Mouse (Mus musculus) heart, embryonic 16.5 days (tissue): ENCODE measurements around the gene Myo5c. TPM values are rescaled to one million over a fixed set of nuclear protein-coding genes. Genes with fewer than 3 reads are reported as not detected.

ENCODE experiments used
- ATAC-seq: fragments of 200-750 bp; cut with Nextera tagmentation; replicated peaks from 2 replicates; pipeline ENCODE4 v1.8.0; 2017; ENCODE audit warnings: moderate number of reproducible peaks; ENCODE audit not compliant: insufficient read depth, low FRiP score; ENCODE audit errors: extremely low read depth
- H3K27ac ChIP-seq: fragments of 300-500 bp; sonication (generic); 2 replicates; pipeline ENCODE4 v1.5.1; 2014; ENCODE audit warnings: mild to moderate bottlenecking, low read length, control low read depth, moderate library complexity
- H3K27me3 ChIP-seq: fragments of 300-500 bp; sonication (generic); 2 replicates; pipeline ENCODE4 v1.6.1; 2014; ENCODE audit warnings: low read length, mixed read lengths; ENCODE audit not compliant: control insufficient read depth, insufficient read depth
- H3K36me3 ChIP-seq: fragments of 300-500 bp; sonication (generic); 2 replicates; pipeline ENCODE4 v1.6.1; 2014; ENCODE audit not compliant: control insufficient read depth, insufficient read depth
- H3K4me1 ChIP-seq: fragments of 300-500 bp; sonication (generic); 2 replicates; pipeline ENCODE4 v1.6.1; 2014; ENCODE audit warnings: low read length, mixed read lengths; ENCODE audit not compliant: control insufficient read depth, insufficient read depth
- H3K4me2 ChIP-seq: fragments of 300-500 bp; sonication (generic); 2 replicates; pipeline ENCODE4 v1.6.1; 2014; ENCODE audit warnings: low read depth, mild to moderate bottlenecking, control low read depth, low read length
- H3K4me3 ChIP-seq: fragments of 300-500 bp; sonication (generic); 2 replicates; pipeline ENCODE4 v1.5.1; 2014; ENCODE audit warnings: mild to moderate bottlenecking, control low read depth, low read length
- H3K9ac ChIP-seq: fragments of 300-500 bp; sonication (generic); 2 replicates; pipeline ENCODE4 v1.6.1; 2014; ENCODE audit warnings: low read length, control low read depth
- H3K9me3 ChIP-seq: fragments of 300-500 bp; sonication (generic); replicated peaks from 2 replicates; pipeline ENCODE4 v1.6.1; 2016; ENCODE audit warnings: low read length; ENCODE audit not compliant: control insufficient read depth
- WGBS: fragments of 180-500 bp; shearing (Covaris S2); extraction: QIAGEN DNeasy Blood & Tissue Kit; methylation state at CpG from one replicate; pipeline ENCODE4 v1.1.7; 2014; 5-methylcytosine and 5-hydroxymethylcytosine counted together
- polyA plus RNA-seq: library from polyadenylated mRNA; unstranded; fragments of >200 nt; fragmentation: Nextera tagmentation; extraction: Ambion mirVana; gene quantifications from 2 replicates; pipeline ENCODE4 v1.2.1, GENCODE M21; 2015

Myo5c gene
- polyA plus RNA-seq, 1 experiment from 2014 or later: 2.5 TPM

DNA sequence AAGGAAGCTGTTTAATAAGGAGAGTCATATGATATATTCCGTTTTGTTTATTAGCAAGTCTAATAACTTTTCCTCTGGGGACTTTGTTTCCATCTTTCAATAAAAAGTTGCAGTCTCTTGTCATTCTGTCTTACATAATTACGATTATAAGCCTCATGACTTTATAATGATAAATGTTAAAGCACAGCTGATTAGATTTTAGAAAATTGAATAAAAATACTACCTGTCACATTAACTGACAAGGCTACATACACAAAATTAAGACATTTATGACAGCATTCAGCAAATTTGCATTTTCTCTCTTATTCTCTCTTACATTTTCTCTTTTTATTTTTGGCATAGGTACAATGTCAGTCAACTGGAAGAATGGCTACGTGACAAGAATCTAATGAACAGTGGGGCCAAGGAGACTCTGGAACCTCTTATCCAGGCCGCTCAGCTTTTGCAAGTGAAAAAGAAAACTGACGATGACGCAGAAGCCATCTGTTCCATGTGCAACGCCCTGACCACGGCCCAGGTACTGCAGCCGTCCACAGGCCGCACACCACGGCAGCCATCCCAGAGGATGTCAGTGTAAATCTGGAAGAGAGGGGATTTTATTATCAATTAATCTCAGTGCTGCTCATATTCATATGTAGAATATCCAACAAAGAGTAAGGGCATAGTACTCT lies 16.9 kb upstream of the Myo5c start:
- peaks cover 22% of the 10 kb centered on the region for H3K36me3 ChIP-seq
- ATAC-seq: no peak

DNA sequence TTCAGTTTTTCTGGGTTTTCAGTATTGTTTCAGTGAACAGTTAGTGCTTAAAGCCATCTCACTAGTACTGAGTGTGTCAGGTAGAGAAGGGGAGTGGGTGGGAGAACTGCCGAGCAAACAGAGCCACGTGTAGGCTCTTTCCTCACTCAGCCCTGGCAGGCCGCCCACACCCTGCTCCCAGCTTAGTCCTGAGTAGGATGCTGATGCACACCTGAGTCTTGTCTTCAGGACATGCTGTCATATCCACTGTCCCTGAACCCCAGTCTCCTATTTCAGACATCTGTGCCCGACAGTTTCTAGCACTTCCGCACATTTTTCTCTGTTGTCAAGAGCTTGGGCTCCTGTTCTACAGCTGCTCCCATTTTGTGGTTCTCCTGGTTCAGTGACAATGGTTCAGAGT lies 11.9 kb upstream of the Myo5c start:
- H3K36me3 ChIP-seq: peaks cover 11% of the 10 kb centered on the region
- no peak overlapping the region for H3K9ac ChIP-seq
- H3K4me2 ChIP-seq: no peak overlapping the region
- ATAC-seq: no peak
- H3K9me3 ChIP-seq: no peaks in the 10 kb centered on the region
- WGBS: 62% methylated on average over 5 of the region's 5 CpGs
- H3K4me3 ChIP-seq: no peak overlapping the region
- no peaks in the 10 kb centered on the region for H3K4me1 ChIP-seq
- no peak overlapping the region for H3K27ac ChIP-seq
- no peaks in the 10 kb centered on the region for H3K27me3 ChIP-seq

More for the DNA sequence above, 16.9 kb upstream of the Myo5c start:
- H3K4me2 ChIP-seq: no peak overlapping the region
- no peaks in the 10 kb centered on the region for H3K4me1 ChIP-seq
- no peaks in the 10 kb centered on the region for H3K9me3 ChIP-seq
- H3K27ac ChIP-seq: no peak overlapping the region
- H3K9ac ChIP-seq: no peak overlapping the region
- no peak overlapping the region for H3K4me3 ChIP-seq
- H3K27me3 ChIP-seq: no peaks in the 10 kb centered on the region
- 92% methylated on average over 11 of the region's 11 CpGs for WGBS

GRCm38 (mm10) chr9:75221420-75222287 lies 10.2 kb upstream of the Myo5c start:
- no peak overlapping the region for H3K4me2 ChIP-seq
- H3K9me3 ChIP-seq: no peaks in the 10 kb centered on the region
- no peak overlapping the region for H3K4me3 ChIP-seq
- no peak overlapping the region for H3K9ac ChIP-seq
- H3K27me3 ChIP-seq: no peaks in the 10 kb centered on the region
- no peaks in the 10 kb centered on the region for H3K4me1 ChIP-seq
- whole genome bisulfite sequencing: 42% methylated on average over 10 of the region's 10 CpGs
- H3K36me3 ChIP-seq: peaks cover 3% of the 10 kb centered on the region; the same call in 1 of the 2 replicates
- ATAC-seq: peak; percentile 86
- peak overlapping the region; percentile 9; the same call in 1 of the 2 replicates for H3K27ac ChIP-seq

DNA sequence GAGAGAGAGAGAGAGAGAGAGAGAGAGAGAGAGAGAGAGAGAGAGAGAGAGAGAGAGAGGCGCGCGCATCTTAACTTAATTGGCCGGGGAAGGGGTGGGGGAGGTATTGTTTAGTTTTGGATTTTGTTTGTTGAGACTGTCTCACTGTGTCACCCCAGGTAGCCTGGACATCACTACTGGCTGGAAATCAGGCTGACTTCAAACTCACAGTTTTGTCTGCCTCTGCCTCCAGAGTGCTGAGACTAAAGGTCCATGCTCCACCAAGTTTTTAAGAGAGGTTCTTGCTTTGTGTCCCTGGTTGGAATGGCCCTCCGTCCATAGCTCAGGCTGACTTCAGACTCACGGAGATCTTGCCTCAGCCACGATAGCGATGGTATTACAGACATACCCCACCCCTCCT lies 1.0 kb downstream of the Myo5c start:
- H3K27ac ChIP-seq: no peak overlapping the region
- peaks cover 3% of the 10 kb centered on the region; the same call in 1 of the 2 replicates for H3K27me3 ChIP-seq
- H3K36me3 ChIP-seq: no peaks in the 10 kb centered on the region
- H3K4me1 ChIP-seq: peaks cover 9% of the 10 kb centered on the region
- H3K4me3 ChIP-seq: no peak overlapping the region
- 59% methylated on average over 8 of the region's 8 CpGs for WGBS
- H3K4me2 ChIP-seq: no peak overlapping the region
- no peaks in the 10 kb centered on the region for H3K9me3 ChIP-seq
- no peak overlapping the region for H3K9ac ChIP-seq
- no peak for ATAC-seq

- WGBS: 49% methylated on average over 7 of the region's 7 CpGs
- H3K9me3 ChIP-seq: no peaks in the 10 kb centered on the region
- no peak overlapping the region; the same call in 1 of the 2 replicates for H3K27ac ChIP-seq
- ATAC-seq: no peak
- no peak overlapping the region for H3K4me3 ChIP-seq
- H3K36me3 ChIP-seq: no peaks in the 10 kb centered on the region
- no peak overlapping the region for H3K4me2 ChIP-seq
- peaks cover 9% of the 10 kb centered on the region for H3K4me1 ChIP-seq
- H3K9ac ChIP-seq: no peak overlapping the region
- peaks cover 3% of the 10 kb centered on the region; the same call in 1 of the 2 replicates for H3K27me3 ChIP-seq
Measured at GRCm38 (mm10) chr9:75234271-75234741, 2.5 kb downstream of the Myo5c start.

DNA sequence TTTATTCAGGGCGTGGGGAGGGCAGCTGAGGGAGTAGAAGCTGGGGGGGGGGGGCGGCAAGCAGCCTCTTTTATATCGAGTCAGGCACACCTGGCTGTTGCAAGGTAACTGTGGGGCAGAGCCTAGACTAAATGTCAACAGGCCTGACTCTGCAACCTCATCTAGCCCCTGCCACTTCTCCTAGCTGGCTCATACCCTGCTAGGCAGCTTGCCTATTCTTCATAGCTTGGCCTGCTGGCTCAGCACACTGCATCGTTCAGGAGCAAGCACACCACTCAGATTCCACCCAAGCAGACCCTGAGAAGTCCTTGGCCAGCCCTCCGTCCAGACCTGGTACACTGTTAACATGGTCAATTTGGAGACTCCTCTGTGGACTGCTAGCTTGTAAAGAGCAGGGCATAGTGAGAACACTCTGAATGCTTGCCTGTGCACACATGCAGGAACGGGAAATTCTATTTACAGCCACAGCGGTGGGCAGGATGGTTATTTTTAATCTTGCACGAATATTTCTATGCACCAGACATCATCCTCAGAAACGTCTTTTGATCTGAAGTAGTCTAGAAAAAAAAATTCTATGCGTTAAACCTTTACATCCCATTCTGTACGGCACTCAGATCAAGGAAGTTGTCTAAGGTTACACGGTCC lies 3.3 kb downstream of the Myo5c start:
- Histone ChIP-seq H3K9ac (no peak overlapping the region), H3K4me2 (no peak overlapping the region), H3K27ac (peak overlapping the region; percentile 60), H3K36me3 (no peaks in the 10 kb centered on the region), H3K9me3 (no peaks in the 10 kb centered on the region), H3K4me1 (peaks cover 9% of the 10 kb centered on the region), H3K27me3 (peaks cover 3% of the 10 kb centered on the region; the same call in 1 of the 2 replicates), H3K4me3 (no peak overlapping the region)
- ATAC-seq: no peak
- WGBS: 59% methylated on average over 12 of the region's 12 CpGs

GRCm38 (mm10) chr9:75235696-75236095 lies 3.9 kb downstream of the Myo5c start:
- WGBS: 66% methylated on average over 2 of the region's 2 CpGs

GRCm38 (mm10) chr9:75236416-75237308 lies 4.8 kb downstream of the Myo5c start:
- Histone ChIP-seq H3K36me3 (no peaks in the 10 kb centered on the region), H3K4me3 (no peak overlapping the region), H3K9ac (no peak overlapping the region), H3K4me2 (no peak overlapping the region), H3K27me3 (no peaks in the 10 kb centered on the region; the same call in 1 of the 2 replicates), H3K4me1 (peaks cover 9% of the 10 kb centered on the region), H3K27ac (no peak overlapping the region), H3K9me3 (no peaks in the 10 kb centered on the region)
- 66% methylated on average over 12 of the region's 12 CpGs for WGBS
- ATAC-seq: no peak

More at GRCm38 (mm10) chr9:75235696-75236095, 3.9 kb downstream of the Myo5c start:
- peaks cover 3% of the 10 kb centered on the region; the same call in 1 of the 2 replicates for H3K27me3 ChIP-seq
- peaks cover 9% of the 10 kb centered on the region for H3K4me1 ChIP-seq
- no peak overlapping the region for H3K27ac ChIP-seq
- no peaks in the 10 kb centered on the region for H3K36me3 ChIP-seq
- no peak overlapping the region for H3K4me3 ChIP-seq
- no peak for ATAC-seq
- H3K4me2 ChIP-seq: no peak overlapping the region
- H3K9me3 ChIP-seq: no peaks in the 10 kb centered on the region
- H3K9ac ChIP-seq: no peak overlapping the region
